Mouse (Mus musculus) stomach, embryonic 15.5 days (tissue): ENCODE measurements around the gene Olig2. TPM values are rescaled to one million over a fixed set of nuclear protein-coding genes. Genes with fewer than 3 reads are reported as not detected.

ENCODE experiments used
- ATAC-seq: fragments of 200-750 bp; cut with Nextera tagmentation; 2 replicates; pipeline ENCODE4 v1.8.0; 2017; ENCODE audit warnings: low read depth, moderate number of reproducible peaks, moderate TSS enrichment; ENCODE audit not compliant: insufficient read depth, low FRiP score
- H3K27ac ChIP-seq: fragments of 300-500 bp; sonication (generic); 2 replicates; pipeline ENCODE4 v1.5.1; 2015; ENCODE audit warnings: mild to moderate bottlenecking, inconsistent platforms
- H3K27me3 ChIP-seq: fragments of 300-500 bp; sonication (generic); replicated peaks from 2 replicates; pipeline ENCODE4 v1.6.1; 2015; ENCODE audit warnings: inconsistent platforms
- H3K36me3 ChIP-seq: fragments of 300-500 bp; sonication (generic); 2 replicates; pipeline ENCODE4 v1.6.1; 2015; ENCODE audit warnings: inconsistent platforms
- H3K4me1 ChIP-seq: fragments of 300-500 bp; sonication (generic); 2 replicates; pipeline ENCODE4 v1.6.1; 2015; ENCODE audit warnings: inconsistent platforms
- H3K4me2 ChIP-seq: fragments of 300-500 bp; sonication (generic); 2 replicates; pipeline ENCODE4 v1.6.1; 2015; ENCODE audit warnings: mild to moderate bottlenecking, inconsistent platforms
- H3K4me3 ChIP-seq: fragments of 300-500 bp; sonication (generic); replicated peaks from 2 replicates; pipeline ENCODE4 v1.5.1; 2015; ENCODE audit warnings: inconsistent platforms
- H3K9ac ChIP-seq: fragments of 300-500 bp; sonication (generic); 2 replicates; pipeline ENCODE4 v1.6.1; 2015; ENCODE audit warnings: inconsistent platforms
- H3K9me3 ChIP-seq: fragments of 300-500 bp; sonication (generic); 2 replicates; pipeline ENCODE4 v1.6.1; 2016; ENCODE audit warnings: inconsistent platforms
- WGBS: fragments of 180-500 bp; shearing (Covaris S2); methylation state at CpG from one replicate; pipeline ENCODE4 v1.1.7; 2015; 5-methylcytosine and 5-hydroxymethylcytosine counted together
- polyA plus RNA-seq: library from polyadenylated mRNA; unstranded; fragments of >200 nt; fragmentation: Nextera tagmentation; extraction: Ambion mirVana; gene quantifications from 2 replicates; pipeline ENCODE4 v1.2.1, GENCODE M21; 2015

Olig2 gene
- not detected in 2 replicates for polyA plus RNA-seq

- Histone ChIP-seq H3K9me3 (no peaks in the 10 kb centered on the region; the same call in 1 of the 2 replicates), H3K27ac (no peak within 1 kb of the TSS), H3K27me3 (peaks cover 98% of the 10 kb centered on the region), H3K9ac (no peak within 1 kb of the TSS), H3K4me1 (peaks cover 27% of the 10 kb centered on the region), H3K4me2 (peak within 1 kb of the TSS; percentile 48), H3K36me3 (no peaks in the 10 kb centered on the region), H3K4me3 (peak within 1 kb of the TSS; percentile 27)
- under 1% methylated on average over 53 of the region's 53 CpGs for WGBS
- no peak for ATAC-seq
Observed at GRCm38 (mm10) chr16:91225233-91226037, at the start of gene Olig2. Olig2 (plus strand) TSS chr16:91225457.

GRCm38 (mm10) chr16:91175892-91176291 lies 49.4 kb upstream of the Olig2 start:
- Histone ChIP-seq H3K27me3 (no peaks in the 10 kb centered on the region), H3K27ac (no peak overlapping the region), H3K36me3 (no peaks in the 10 kb centered on the region), H3K9ac (no peak overlapping the region), H3K4me2 (no peak overlapping the region), H3K4me1 (0 out of 2 replicates have a peak, but pooled peaks cover 4% of the 10 kb centered on the region), H3K4me3 (no peak overlapping the region), H3K9me3 (no peaks in the 10 kb centered on the region)
- no peak for ATAC-seq
- WGBS: 47% methylated on average over 8 of the region's 8 CpGs

GRCm38 (mm10) chr16:91187046-91187445 lies 38.2 kb upstream of the Olig2 start:
- no peaks in the 10 kb centered on the region for H3K4me1 ChIP-seq
- no peak overlapping the region for H3K4me3 ChIP-seq
- no peaks in the 10 kb centered on the region for H3K27me3 ChIP-seq
- H3K27ac ChIP-seq: no peak overlapping the region
- no peaks in the 10 kb centered on the region for H3K36me3 ChIP-seq
- no peaks in the 10 kb centered on the region for H3K9me3 ChIP-seq
- H3K9ac ChIP-seq: no peak overlapping the region
- no peak overlapping the region for H3K4me2 ChIP-seq
- no peak for ATAC-seq
- WGBS: 30% methylated on average over 8 of the region's 8 CpGs

GRCm38 (mm10) chr16:91187662-91188061 lies 37.6 kb upstream of the Olig2 start:
- H3K4me2 ChIP-seq: no peak overlapping the region
- no peaks in the 10 kb centered on the region for H3K9me3 ChIP-seq
- no peak for ATAC-seq

GRCm38 (mm10) chr16:91188304-91188703 lies 37.0 kb upstream of the Olig2 start:
- no peaks in the 10 kb centered on the region for H3K36me3 ChIP-seq
- H3K4me1 ChIP-seq: no peaks in the 10 kb centered on the region
- no peaks in the 10 kb centered on the region for H3K27me3 ChIP-seq
- no peak overlapping the region for H3K9ac ChIP-seq
- H3K4me2 ChIP-seq: no peak overlapping the region
- no peaks in the 10 kb centered on the region for H3K9me3 ChIP-seq
- no peak overlapping the region for H3K4me3 ChIP-seq
- no peak overlapping the region for H3K27ac ChIP-seq
- WGBS: 82% methylated on average over 12 of the region's 12 CpGs
- ATAC-seq: no peak

More at GRCm38 (mm10) chr16:91187662-91188061, 37.6 kb upstream of the Olig2 start:
- no peak overlapping the region for H3K4me3 ChIP-seq
- no peaks in the 10 kb centered on the region for H3K27me3 ChIP-seq
- no peaks in the 10 kb centered on the region for H3K36me3 ChIP-seq
- 75% methylated on average over 10 of the region's 10 CpGs for WGBS
- no peaks in the 10 kb centered on the region for H3K4me1 ChIP-seq
- no peak overlapping the region for H3K9ac ChIP-seq
- no peak overlapping the region for H3K27ac ChIP-seq

- no peak for ATAC-seq
- 74% methylated on average over 6 of the region's 6 CpGs for WGBS
- H3K4me3 ChIP-seq: no peak overlapping the region
- H3K4me1 ChIP-seq: no peaks in the 10 kb centered on the region
- no peaks in the 10 kb centered on the region for H3K9me3 ChIP-seq
- no peak overlapping the region for H3K9ac ChIP-seq
- no peak overlapping the region for H3K4me2 ChIP-seq
- H3K27ac ChIP-seq: no peak overlapping the region
- no peaks in the 10 kb centered on the region for H3K27me3 ChIP-seq
- H3K36me3 ChIP-seq: no peaks in the 10 kb centered on the region
Observed at GRCm38 (mm10) chr16:91191233-91191632, 34.0 kb upstream of the Olig2 start.

GRCm38 (mm10) chr16:91191663-91192237 lies 33.5 kb upstream of the Olig2 start:
- Histone ChIP-seq H3K9ac (no peak overlapping the region), H3K27ac (no peak overlapping the region), H3K27me3 (no peaks in the 10 kb centered on the region), H3K9me3 (no peaks in the 10 kb centered on the region), H3K36me3 (no peaks in the 10 kb centered on the region), H3K4me2 (no peak overlapping the region), H3K4me3 (no peak overlapping the region), H3K4me1 (no peaks in the 10 kb centered on the region)
- 77% methylated on average over 9 of the region's 9 CpGs for WGBS
- ATAC-seq: no peak

- H3K9me3 ChIP-seq: no peaks in the 10 kb centered on the region
- no peak for ATAC-seq
- H3K4me3 ChIP-seq: no peak overlapping the region
- 47% methylated on average over 15 of the region's 15 CpGs for WGBS
- no peak overlapping the region for H3K27ac ChIP-seq
- no peaks in the 10 kb centered on the region for H3K36me3 ChIP-seq
- no peaks in the 10 kb centered on the region for H3K27me3 ChIP-seq
- no peak overlapping the region for H3K4me2 ChIP-seq
- no peaks in the 10 kb centered on the region for H3K4me1 ChIP-seq
- H3K9ac ChIP-seq: no peak overlapping the region
Observed at GRCm38 (mm10) chr16:91192672-91193354, 32.4 kb upstream of the Olig2 start.

GRCm38 (mm10) chr16:91199815-91200214 lies 25.4 kb upstream of the Olig2 start:
- no peak overlapping the region for H3K27ac ChIP-seq
- no peak overlapping the region for H3K4me2 ChIP-seq
- ATAC-seq: no peak
- H3K9me3 ChIP-seq: no peaks in the 10 kb centered on the region
- H3K4me1 ChIP-seq: no peaks in the 10 kb centered on the region
- no peaks in the 10 kb centered on the region for H3K27me3 ChIP-seq
- no peak overlapping the region for H3K9ac ChIP-seq
- no peak overlapping the region for H3K4me3 ChIP-seq
- WGBS: 90% methylated on average over 7 of the region's 7 CpGs
- no peaks in the 10 kb centered on the region for H3K36me3 ChIP-seq

GRCm38 (mm10) chr16:91202989-91203388 lies 22.3 kb upstream of the Olig2 start:
- ATAC-seq: no peak
- Histone ChIP-seq H3K36me3 (no peaks in the 10 kb centered on the region), H3K9me3 (no peaks in the 10 kb centered on the region), H3K27me3 (0 out of 2 replicates have a peak, but pooled peaks cover 3% of the 10 kb centered on the region), H3K9ac (no peak overlapping the region), H3K4me1 (no peaks in the 10 kb centered on the region), H3K27ac (no peak overlapping the region), H3K4me3 (no peak overlapping the region), H3K4me2 (no peak overlapping the region)
- WGBS: 77% methylated on average over 3 of the region's 3 CpGs

GRCm38 (mm10) chr16:91206371-91206770 lies 18.9 kb upstream of the Olig2 start:
- Histone ChIP-seq H3K4me2 (no peak overlapping the region), H3K9me3 (no peaks in the 10 kb centered on the region), H3K27me3 (0 out of 2 replicates have a peak, but pooled peaks cover 3% of the 10 kb centered on the region), H3K9ac (no peak overlapping the region), H3K36me3 (no peaks in the 10 kb centered on the region), H3K4me1 (no peaks in the 10 kb centered on the region), H3K4me3 (no peak overlapping the region), H3K27ac (no peak overlapping the region)
- ATAC-seq: no peak
- WGBS: 80% methylated on average over 1 of the region's 1 CpGs

- Histone ChIP-seq H3K27me3 (peaks cover 63% of the 10 kb centered on the region), H3K4me1 (0 out of 2 replicates have a peak, but pooled peaks cover 1% of the 10 kb centered on the region), H3K4me2 (no peak overlapping the region), H3K9me3 (no peaks in the 10 kb centered on the region), H3K36me3 (no peaks in the 10 kb centered on the region), H3K27ac (no peak overlapping the region), H3K4me3 (no peak overlapping the region), H3K9ac (no peak overlapping the region)
- ATAC-seq: no peak
- 33% methylated on average over 6 of the region's 6 CpGs for WGBS
Observed at GRCm38 (mm10) chr16:91217077-91217476, 8.2 kb upstream of the Olig2 start.
